Mouse (Mus musculus) 3134 (cell line): ENCODE results near the gene Slc25a34.

Experiments used
- DNase-seq: peaks from one replicate; pipeline ENCODE4 v3.0.0-alpha.2; 2011; ENCODE audit warnings: low spot score; ENCODE audit not compliant: insufficient read length; ENCODE audit errors: extremely low read depth

Slc25a34 gene

GRCm38 (mm10) chr4:141595138-141595537, 28.5 kb downstream of the Slc25a34 start:
- DNase-seq: no peak

DNA sequence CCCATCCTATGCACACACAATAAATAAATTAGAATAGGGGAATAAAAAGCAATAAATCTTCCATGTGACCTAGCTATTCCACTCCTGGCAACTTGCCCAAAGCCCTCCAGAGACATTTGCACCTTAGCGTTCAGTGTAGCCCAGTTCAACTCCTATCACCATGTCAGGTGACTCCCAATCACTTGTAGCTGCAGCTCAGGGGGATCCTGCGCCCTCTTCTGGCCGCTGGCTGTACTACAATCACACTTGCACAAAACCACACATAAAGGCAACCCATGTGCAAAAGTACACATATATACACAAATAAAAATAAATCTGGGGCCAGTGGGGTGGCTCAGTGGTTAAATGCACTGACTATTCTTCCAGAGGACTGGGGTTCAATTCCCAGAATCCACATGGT, 32.1 kb downstream of the Slc25a34 start:
- DNase-seq: no peak

- DNase-seq: no peak
These were observed 39.7 kb downstream of the Slc25a34 start for GRCm38 (mm10) chr4:141583919-141584318.

GRCm38 (mm10) chr4:141581051-141581450, 42.6 kb downstream of the Slc25a34 start:
- DNase-seq: no peak

DNA sequence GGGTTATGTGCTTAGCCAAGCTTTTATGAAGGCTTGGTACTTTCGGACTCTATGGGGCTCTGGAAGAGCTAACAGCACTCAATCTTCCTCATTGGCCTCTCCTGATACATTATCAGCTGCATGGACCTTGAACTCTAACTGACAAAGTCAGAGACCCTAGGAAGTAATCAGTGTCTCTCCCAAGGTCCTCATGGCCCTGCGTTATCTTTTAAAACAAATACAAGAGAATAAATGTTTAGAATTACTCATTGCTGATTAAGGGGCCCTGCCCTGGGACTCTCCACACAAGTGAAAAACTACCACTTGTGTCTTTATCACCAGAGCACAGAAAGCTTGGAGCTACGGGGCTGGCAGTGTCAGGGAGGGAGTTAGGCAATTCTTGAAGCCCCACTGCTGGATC, 44.8 kb downstream of the Slc25a34 start:
- no peak for DNase-seq

DNA sequence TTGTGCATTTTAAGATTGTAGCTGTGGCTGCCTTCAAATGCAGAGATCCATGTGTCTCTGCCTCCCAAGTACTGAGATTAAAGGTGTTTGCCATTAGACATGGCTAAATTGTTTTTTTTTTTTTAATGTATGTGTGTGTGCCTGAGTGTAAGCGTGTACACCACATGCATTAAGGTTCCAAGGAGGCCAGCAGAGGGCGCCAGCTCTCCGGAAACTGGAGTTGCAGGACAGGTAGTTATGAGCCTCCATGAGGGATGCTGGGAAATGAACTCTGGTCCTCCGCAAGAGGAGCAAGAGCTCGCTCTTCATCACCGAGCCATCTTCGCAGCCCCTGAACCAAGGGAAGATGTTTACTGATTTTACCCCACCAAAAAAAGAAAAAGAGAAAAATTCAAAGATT, 46.7 kb downstream of the Slc25a34 start:
- no peak for DNase-seq

DNA sequence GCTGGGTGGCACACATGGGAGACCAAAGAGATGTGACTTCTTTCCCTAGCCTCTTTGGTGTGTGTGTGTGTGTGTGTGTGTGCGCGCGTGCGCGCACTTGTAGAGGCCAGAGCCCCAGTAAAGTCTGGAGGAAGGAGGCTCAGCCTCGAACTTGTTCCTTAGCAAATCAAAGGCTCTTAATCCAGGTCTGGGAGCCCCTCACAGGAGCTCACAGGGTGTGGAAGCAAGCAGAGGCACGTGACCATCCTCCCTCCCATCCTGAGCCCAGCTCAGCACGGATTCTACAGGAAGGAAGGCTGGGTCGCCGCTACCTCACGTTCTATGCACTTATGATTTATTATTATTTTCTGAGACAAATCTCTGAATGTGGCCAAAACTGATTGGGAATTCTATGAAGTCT, 47.2 kb downstream of the Slc25a34 start:
- DNase-seq: no peak

DNA sequence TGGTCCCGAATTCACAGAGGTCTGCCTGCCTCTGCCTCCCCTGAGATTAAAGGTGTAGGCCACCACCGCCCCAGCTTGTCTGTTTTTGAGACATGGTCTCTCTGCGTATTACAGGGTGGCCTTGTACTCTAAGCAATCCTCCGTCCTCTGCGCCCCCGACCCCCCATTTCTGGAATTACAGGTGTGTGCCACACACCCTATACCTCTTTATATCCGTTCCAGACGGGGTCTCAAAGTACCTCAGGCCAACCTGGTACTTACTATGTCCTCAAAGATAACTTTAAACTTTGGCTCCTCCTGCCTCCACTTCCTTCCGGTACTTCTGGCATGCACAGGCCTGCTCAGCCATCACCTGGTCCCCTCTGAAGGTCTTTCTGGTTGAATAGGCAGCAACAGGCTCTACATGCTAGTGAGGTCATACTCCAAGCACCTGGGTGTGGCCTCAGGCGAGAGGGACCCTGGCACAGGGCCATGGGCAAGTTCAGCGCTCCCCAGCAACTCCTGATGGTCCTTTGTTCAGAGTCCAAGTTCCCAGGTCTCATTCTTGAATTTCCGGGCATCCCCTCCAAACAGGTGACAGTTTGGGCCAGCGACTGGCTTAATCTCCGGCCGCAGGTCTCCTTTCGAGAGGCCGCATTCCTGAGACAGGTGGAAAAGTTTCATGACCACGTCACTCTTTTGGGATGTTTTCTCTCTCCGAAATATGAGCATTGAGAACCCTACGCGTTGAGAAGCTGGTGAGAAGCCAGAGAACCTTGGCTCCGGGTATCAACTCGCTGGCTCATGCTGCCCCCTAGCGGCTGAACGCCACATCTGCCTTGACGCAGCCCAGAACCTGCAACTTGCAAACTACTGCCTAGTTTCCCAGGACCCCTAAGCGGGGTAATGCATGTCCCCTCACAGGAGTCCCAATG, 48.6 kb downstream of the Slc25a34 start:
- DNase-seq: peak; percentile 76

GRCm38 (mm10) chr4:141573359-141573966, 50.2 kb downstream of the Slc25a34 start:
- peak; percentile 75 for DNase-seq

GRCm38 (mm10) chr4:141572668-141573358, 50.8 kb downstream of the Slc25a34 start:
- peak; percentile 54 for DNase-seq

GRCm38 (mm10) chr4:141571934-141572333, 51.7 kb downstream of the Slc25a34 start:
- DNase-seq: peak; percentile 73

- peak; percentile 74 for DNase-seq
These were observed 52.3 kb downstream of the Slc25a34 start for GRCm38 (mm10) chr4:141571337-141571739.

DNA sequence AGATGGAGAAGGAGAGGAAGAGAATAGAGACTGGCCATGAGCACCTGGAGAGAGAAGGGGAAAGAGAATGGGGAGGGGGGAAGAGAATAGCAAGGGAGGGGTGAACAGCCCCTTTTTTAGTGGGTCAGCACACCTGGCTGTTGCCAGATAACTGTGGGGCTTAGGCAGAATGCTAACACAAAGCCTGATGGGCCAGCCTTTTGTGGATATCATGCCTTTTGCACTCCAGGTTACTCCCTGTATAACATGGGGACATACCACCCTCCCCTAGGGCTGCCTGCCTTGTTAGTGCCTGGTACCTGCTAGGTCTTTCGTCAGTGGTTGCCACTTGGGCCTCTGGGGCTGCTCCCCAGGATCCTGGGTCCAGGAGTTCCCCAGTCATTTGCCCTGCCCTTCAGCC, 52.8 kb downstream of the Slc25a34 start:
- DNase-seq: no peak

DNA sequence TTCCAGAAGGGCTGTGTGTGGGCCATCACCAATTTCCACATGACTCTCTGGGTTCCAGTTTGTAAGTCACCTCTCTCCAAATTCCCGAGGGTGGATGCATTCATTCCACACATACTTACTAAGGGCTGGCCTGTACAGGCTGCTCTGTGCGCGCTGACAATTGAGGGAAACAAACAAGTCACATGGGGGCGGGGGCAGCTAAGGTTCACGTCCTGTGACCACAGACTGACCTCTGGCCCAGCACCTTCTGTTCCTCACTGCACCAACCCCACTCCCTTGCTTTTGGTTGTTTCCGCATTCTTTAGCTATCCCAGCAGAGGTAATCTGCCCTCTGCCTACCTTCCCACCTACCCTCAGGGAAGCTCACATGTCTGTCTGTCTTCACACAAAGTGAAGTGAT, 53.6 kb downstream of the Slc25a34 start:
- peak; percentile 76 for DNase-seq

- DNase-seq: peak; percentile 62
These were observed 54.7 kb downstream of the Slc25a34 start for GRCm38 (mm10) chr4:141568966-141569365.
